12 mouse cellular contexts compared by ENCODE assay signal in genomic region chr12:8829032-8829660, GRCm38 (mm10).
"Had no signal": no experiment of that assay in that cellular context is flagged by ENCODE, and none has a peak within 500 bp of the region (broad histone marks: within the 10 kb centered on the region; RNA-seq: fewer than 3 reads in every experiment).

No protein-coding gene starts in this region.

- H3K27ac ChIP-seq: kidney, embryonic 15.5 days; limb, embryonic 15.5 days; liver, embryonic 15.5 days; lung, embryonic 15.5 days; midbrain, embryonic 10.5 days; neural tube, embryonic 12.5 days had no signal

- H3K36me3 ChIP-seq: kidney, embryonic 15.5 days; limb, embryonic 15.5 days; liver, embryonic 15.5 days; lung, embryonic 15.5 days; midbrain, embryonic 10.5 days; neural tube, embryonic 12.5 days had no signal

- H3K9ac ChIP-seq: kidney, embryonic 15.5 days; limb, embryonic 15.5 days; liver, embryonic 15.5 days; lung, embryonic 15.5 days; neural tube, embryonic 12.5 days had no signal

- H3K27me3 ChIP-seq: kidney, embryonic 15.5 days; limb, embryonic 15.5 days; liver, embryonic 15.5 days; lung, embryonic 15.5 days; neural tube, embryonic 12.5 days had no signal

- H3K4me2 ChIP-seq: kidney, embryonic 15.5 days; limb, embryonic 15.5 days; liver, embryonic 15.5 days; lung, embryonic 15.5 days; neural tube, embryonic 12.5 days had no signal

- H3K9me3 ChIP-seq: kidney, embryonic 15.5 days; limb, embryonic 15.5 days; liver, embryonic 15.5 days; lung, embryonic 15.5 days; midbrain, embryonic 10.5 days; neural tube, embryonic 12.5 days had no signal

- DNase-seq: kidney, adult 2 months; kidney, postnatal 14 days; left cerebral cortex, postnatal 4 days; midbrain, embryonic 14.5 days; spleen, adult 18-20 months; thymus, postnatal 4 days had no signal

- H3K4me1 ChIP-seq: lung, embryonic 15.5 days; midbrain, embryonic 10.5 days; neural tube, embryonic 12.5 days had no signal

- H3K4me3 ChIP-seq: kidney, embryonic 15.5 days; limb, embryonic 15.5 days; liver, embryonic 15.5 days; lung, embryonic 15.5 days; midbrain, embryonic 10.5 days; neural tube, embryonic 12.5 days had no signal
